Mouse (Mus musculus) B cell, adult 2 months (primary cell): Measurements from ENCODE around the gene Fth1.
A peak's percentile ranks its signal among the peaks of the same experiment; 100 is the strongest.

ENCODE experiments used
- DNase-seq, 2 experiments: peaks; one replicate each; pipeline ENCODE4 v3.0.0; 2022

Gene Fth1

DNA sequence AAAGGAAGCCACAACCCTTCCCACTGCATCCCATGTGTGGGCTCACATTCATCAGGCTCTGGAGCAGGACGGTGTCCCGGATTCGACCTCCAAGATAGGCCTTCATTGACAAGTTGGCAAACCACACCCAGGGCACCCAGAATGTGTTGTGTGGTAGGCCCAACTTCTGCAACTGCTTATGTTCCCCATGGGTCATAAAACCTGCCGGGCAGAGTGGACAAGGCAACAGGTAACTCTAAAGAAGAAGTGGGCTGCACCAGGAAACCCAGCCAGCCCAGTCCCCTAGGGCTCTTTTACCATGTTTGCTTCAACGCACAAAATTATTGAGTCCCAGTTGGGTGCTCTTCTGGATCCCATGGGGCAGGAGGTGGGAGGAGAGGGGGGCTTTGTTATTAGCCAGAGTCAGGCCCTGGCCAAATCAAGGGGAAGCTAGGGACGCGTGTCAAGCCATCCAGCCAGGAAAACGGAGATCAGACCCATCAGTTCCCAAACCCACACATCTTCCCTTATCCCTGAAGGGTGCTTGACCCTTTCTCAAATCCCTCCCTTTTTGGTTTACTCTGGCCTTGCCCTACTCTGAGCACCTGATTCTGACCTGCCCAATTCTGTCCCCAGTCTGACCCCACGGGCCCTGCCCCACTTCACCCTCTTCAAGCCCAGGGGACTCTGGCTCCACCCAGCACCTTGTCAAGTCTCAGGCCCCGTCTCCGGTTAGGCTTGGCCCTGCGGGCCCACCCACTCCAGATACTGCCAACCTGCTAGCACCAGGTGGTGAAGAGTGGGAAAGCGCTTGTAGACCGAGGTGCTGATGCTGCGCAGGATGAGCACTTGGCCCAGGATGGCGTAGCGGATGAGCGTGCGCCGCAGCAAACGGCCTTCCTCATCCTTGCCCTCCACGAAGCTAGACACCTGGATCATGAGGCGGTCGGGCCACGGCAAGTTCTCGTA is 11.9 kb downstream of the Fth1 start:
- peak in 1 of 2 experiments; percentile 19 for DNase-seq

GRCm38 (mm10) chr19:9993036-9993656 is 12.7 kb downstream of the Fth1 start:
- peak; percentile 91 to 93 for DNase-seq

DNA sequence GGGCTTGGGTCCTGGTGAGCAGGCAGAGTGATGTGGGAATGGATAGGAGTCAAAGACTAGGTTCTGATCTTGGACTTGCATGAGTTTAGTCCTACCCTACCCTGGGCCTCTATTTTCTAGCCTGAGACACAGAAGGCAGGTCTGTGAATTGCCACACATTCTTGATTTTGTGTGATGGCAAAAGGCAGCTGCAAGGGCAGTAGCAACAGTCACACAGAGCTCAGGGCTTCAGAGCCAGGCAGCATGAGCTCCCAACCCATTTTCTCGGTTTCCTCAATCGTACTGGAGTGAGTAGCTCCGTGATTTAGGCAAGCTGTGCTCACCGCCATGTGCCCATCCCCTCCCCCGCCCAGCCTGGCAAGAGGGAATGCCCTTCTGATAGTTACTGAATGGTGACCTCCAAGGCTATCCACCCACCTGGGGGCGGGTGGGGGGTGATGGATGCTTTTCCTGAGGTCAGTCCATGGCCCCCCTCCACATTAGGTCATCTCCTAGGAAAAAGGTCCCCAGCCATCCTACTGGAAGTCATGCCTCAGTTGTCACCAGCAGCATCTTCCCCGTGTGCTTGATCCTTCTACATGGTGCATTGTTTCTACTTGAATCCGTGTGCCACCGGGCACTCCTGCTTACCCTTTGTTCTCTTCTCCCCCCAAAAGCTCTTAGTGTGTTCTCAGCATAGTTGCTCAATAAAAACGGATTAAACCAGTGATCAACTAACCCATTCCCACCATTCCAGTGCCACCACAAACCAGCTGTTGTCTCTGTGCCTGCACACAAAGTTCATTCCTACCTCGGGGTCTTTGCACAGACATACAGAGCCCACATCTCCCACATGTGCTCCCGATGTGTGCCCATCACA is 17.0 kb downstream of the Fth1 start:
- no peak for DNase-seq

- DNase-seq, result no peak
These were observed 17.6 kb downstream of the Fth1 start for GRCm38 (mm10) chr19:9998063-9998416.

DNA sequence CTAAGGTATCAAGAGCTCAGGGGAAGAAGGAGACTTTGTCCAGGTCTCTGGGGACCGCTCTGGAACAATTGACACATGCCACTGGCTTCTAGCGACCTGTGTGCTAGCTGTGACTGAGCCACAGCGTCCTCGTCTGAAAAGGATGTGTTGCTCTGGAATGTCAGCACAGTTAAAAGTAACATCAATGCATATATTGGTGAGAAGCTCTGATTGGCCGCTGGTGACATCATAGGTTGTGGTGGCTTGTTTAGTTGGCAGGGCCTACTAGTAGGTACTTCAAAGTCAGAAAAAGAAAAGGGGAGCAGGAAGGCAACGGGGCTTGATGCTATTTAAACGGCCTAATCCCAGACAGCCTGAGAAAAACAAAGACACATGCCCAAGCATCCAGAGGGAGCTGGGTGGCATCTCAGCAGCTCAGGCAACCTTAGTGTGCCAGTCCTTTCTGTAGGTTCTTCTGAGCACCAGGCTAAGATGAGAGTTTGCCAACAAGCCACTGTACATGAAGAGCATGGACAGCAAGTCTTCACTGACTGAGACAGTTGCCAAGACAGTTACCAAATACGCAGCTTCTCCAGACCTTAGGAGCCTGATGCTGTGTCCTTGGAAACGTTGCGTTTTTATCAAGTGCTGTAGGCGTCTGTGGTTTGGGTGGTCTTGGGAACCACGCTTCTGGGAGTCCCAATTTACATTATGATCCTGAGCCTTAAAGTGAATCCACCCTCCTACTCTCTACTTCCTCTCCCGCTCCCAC is 18.5 kb downstream of the Fth1 start:
- DNase-seq, result no peak

- DNase-seq, result peak; percentile 43 to 49
These were observed 19.9 kb downstream of the Fth1 start for GRCm38 (mm10) chr19:10000330-10000729.

DNA sequence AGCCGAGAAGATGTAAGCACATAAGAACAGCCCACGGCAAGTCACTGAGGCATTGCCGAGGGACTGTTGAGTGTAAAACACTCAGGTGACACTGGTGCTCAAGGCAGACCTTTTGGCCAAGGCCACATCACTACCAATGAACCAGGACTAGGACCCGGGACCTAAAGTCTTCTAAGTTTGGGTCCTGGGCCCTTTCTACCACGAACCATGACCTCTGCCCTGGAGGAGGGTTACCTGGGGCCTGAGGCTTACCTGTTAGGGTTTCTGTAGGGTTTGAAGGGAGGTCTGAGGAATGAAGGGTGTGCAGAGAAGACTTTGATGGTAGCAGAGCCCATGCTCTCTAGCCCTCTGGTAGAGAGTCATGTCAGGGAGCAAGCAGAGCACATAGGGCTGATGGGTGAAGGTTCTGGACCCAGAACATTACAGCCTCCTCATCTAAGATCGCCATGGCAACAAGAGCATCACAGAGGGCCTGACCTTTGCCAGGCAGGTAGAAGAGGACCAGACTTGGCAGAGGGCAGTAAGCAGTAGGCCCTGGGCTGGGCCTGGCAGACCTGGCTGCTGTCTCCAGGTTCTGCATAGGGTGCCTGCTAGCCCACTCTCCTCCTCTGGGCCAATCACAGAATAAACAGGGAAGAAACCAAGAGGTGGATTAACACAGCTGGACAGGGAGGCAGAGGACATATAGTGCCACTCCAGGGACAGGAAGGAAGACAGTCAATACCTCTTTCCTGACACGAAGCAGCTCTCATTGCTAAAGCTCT is 21.0 kb downstream of the Fth1 start, which contains the start of the genes Best1 and Rab3il1:
Best1 (minus strand) TSS at position 428 of the 764 bp plus-strand sequence.
Rab3il1 (plus strand) TSS at position 464 of the 764 bp plus-strand sequence.
- DNase-seq, result no peak

DNA sequence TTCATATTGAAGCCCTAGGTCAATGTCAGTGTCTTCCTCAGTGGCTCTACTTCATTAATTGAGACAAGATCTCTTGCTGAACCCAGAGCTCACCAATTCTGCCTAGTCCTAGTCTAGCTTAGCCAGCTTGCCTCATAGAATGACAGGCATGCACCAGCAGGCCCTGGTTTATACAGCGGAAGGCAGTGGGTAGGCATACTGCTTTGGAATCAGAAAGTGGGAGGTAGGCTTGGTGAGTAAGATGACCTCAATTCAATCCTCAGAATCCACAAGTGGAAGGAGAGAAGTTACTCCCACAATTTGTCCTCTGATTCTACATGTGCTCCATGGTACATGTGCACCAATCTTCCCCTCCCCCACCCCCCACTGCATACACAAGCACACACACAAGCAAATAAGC is 23.3 kb downstream of the Fth1 start:
- no peak for DNase-seq

DNA sequence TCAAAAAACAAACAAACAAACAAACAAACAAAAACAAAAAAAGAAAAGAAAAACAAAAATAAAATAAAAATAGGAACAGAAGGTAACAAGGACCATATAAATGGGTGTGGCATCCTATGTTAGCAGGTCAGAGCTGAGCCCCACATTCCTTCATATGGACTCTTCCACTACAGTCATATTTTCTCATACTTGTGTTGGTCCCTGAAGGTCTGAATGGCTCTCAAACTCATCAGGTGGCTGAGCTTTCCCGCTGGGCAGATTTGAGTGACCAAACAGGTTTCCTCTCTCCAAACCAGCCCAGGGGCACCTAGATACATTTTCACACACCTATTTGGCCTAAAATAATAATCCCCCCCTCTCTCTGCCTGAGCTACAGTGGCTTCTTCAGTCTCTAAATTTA is 31.0 kb downstream of the Fth1 start:
- no peak for DNase-seq

DNA sequence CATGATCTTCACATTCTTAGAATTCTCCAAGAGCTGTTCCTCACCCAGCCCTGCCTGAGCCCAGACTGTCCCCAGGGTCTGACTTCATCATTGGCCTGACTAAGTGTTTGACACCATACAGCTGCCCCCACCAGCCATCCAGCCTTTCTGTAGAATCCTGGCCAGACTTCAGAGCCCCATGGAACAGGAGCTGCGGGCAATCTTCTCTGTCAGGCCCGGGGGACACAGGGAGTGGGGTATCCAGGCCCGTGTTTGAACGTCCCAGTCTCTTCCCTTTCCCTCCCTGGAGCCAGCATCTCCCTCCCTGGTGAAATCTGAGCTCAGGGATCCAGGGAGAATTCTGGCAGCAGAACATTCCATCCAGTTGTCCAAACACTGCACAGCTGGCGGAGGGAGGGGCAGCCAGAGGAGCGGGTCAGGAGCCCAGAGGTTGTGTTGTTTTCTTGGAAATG is 32.5 kb downstream of the Fth1 start:
- DNase-seq, result no peak

- DNase-seq, result no peak
These were observed 33.0 kb downstream of the Fth1 start for GRCm38 (mm10) chr19:10013348-10013747.

DNA sequence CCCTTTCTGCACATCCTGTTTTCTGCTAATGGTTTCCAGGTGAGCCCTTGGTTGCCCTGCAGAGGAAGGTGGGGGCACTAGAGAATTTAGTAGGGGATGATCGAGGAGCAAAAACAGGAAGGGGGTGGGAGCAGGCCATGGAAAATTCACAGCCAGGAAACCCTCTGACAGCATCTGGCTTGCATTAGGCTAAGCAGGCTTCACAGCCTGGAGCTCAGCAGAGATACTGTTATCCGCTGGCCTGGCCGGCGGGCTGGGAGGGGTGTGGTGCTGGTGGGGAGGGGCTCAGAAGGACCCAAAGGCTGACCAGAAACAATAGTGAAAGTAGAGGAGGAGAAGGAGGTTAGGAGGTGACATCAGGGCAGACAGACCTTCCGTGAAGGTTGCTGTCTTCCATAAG is 33.5 kb downstream of the Fth1 start:
- DNase-seq, result no peak

DNA sequence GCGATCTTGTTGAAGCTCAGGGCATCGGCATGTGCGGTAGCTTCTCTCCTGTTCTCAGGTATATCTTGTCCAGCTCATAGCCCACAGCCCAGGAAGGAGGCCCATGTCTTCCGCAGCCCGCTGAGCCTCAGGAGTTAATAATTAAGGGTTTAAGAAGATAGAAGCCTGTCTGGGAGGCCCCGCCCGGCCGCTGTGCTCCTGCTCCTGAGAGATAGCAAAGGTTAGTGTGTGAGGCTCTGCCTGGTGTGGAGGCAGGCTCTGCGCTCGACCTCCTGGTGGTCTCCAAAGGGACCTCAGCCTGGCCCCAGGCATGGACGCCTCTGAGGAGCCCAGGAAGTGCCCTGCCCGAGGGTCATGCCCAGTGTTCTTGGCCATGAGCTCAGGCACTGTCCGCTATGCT is 34.4 kb downstream of the Fth1 start:
- no peak for DNase-seq

- DNase-seq, result no peak
These were observed 35.0 kb downstream of the Fth1 start for GRCm38 (mm10) chr19:10015442-10015841.

GRCm38 (mm10) chr19:10016151-10016550 is 35.8 kb downstream of the Fth1 start:
- no peak for DNase-seq

DNA sequence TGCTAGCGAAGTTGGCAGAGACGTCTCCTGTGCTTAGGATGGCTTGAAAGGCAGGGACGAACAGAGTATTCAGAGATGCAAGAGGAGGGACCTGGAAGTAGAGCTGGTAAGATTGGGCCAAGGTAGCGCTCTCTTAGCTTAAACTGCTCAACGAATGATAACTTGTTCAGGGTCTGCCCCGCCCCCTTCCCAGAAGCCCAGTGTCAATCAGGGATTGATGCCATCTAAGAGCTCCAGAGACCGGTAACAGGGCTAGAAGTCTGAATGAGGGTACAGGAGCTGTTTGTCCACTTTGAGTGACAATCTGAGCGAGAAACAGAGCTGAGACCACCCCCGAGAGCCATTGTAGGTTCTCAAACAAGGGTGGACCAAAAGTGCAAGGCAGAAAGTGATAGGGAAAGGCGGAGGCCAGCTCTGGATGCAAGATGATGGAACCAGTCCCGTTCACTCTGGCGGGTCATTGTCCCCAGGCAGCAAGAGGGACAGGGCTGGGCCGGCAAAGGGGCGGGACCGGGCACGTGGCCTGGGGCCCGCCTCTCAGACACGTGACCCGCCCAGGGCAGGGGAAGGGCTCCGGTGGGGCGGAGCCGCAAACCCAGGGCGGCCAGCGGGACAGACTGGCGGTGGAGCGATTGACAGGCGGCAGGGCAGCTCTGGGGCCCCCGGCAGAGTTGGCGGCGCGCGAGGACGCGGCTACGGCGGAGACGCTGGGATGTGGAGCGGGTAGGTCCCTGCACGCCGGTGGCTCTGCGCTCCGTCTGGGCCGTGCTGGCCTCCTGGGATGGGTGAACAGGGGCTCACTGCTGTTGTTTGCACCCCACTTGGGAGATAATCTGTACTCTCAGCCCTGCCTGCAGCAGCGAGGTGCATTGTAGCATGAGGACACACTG is 37.5 kb downstream of the Fth1 start:
- peak; percentile 68 to 73 for DNase-seq

- no peak for DNase-seq
These were observed 38.1 kb downstream of the Fth1 start for GRCm38 (mm10) chr19:10018527-10018818.

DNA sequence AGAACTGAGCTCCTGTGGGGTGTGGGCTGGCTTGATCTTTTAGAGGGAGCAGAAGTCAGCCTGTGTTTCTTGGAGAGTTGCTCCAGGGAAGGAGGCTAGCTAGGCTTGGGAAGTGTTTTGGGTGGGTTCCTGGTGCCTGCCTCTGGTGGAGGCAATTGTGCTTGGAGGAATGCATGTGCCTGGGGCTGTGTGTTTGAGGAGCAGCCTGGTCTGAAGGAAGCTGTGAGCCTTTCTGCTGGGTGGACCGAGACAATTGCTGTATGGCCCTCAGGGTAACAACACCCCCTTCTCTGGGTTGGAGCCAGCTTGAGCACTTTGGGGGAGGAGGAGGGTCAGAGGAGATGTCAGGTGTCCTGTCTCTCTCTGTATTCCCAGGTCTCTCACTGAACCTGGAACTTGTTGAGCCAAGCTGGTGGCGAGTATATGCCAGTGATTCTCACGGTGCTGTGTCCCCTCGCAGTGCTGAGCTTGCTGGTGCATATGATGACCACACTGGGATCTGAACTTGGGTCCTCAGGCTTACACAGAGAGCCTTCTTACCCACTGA is 38.9 kb downstream of the Fth1 start:
- DNase-seq, result no peak

- DNase-seq, result no peak
These were observed 41.6 kb downstream of the Fth1 start for GRCm38 (mm10) chr19:10021981-10022380.
